ENCODE assay signal across 10 mouse cellular contexts in genomic region chr1:132759390-132759789, GRCm38 (mm10). TPM values are rescaled to one million over a fixed set of nuclear protein-coding genes. Genes with fewer than 3 reads are reported as not detected.
DNase-seq lines count a peak whose midpoint lies in the region; ATAC-seq lines count a peak whose summit lies in the region.
"Had no signal": no experiment of that assay in that cellular context is flagged by ENCODE, and none has a peak within 500 bp of the region (broad histone marks: within the 10 kb centered on the region; RNA-seq: fewer than 3 reads in every experiment).

No protein-coding gene starts in this region.

- WGBS in heart, embryonic 13.5 days = 55% methylated on average over 6 of the region's 6 CpGs
- WGBS in midbrain, embryonic 13.5 days = 68% methylated on average over 6 of the region's 6 CpGs
- WGBS in midbrain, embryonic 11.5 days = 74% methylated on average over 6 of the region's 6 CpGs
- 37% methylated on average over 6 of the region's 6 CpGs for WGBS in hindbrain, embryonic 16.5 days
- WGBS in neural tube, embryonic 14.5 days = 29% methylated on average over 6 of the region's 6 CpGs

- H3K27me3 ChIP-seq in heart, embryonic 13.5 days (replicated peaks) = peaks cover 19% of the 10 kb centered on the region
- H3K27me3 ChIP-seq in midbrain, embryonic 13.5 days = 0 out of 2 replicates have a peak, but pooled peaks cover 5% of the 10 kb centered on the region
- H3K27me3 ChIP-seq in midbrain, embryonic 11.5 days (ENCODE audit: control insufficient read depth, insufficient read depth, low read length) = no peaks in the 10 kb centered on the region
- H3K27me3 ChIP-seq in hindbrain, embryonic 16.5 days (replicated peaks; ENCODE audit: control insufficient read depth, insufficient read depth, low read length) = no peaks in the 10 kb centered on the region
- H3K27me3 ChIP-seq in neural tube, embryonic 14.5 days (ENCODE audit: control insufficient read depth, insufficient read depth, low read length) = no peaks in the 10 kb centered on the region
- H3K27me3 ChIP-seq: liver, embryonic 13.5 days had no signal

- ATAC-seq in heart, embryonic 13.5 days (ENCODE audit: extremely low read depth, insufficient number of reproducible peaks, low FRiP score, low TSS enrichment) = no peak
- peak; percentile 46 for ATAC-seq in midbrain, embryonic 13.5 days
- no peak for ATAC-seq in midbrain, embryonic 11.5 days (ENCODE audit: low FRiP score)
- ATAC-seq in hindbrain, embryonic 16.5 days = peak; percentile 71
- ATAC-seq in neural tube, embryonic 14.5 days (ENCODE audit: low read depth) = peak; percentile 71; the same call in 1 of the 2 replicates

- no peak overlapping the region for H3K9ac ChIP-seq in heart, embryonic 13.5 days
- H3K9ac ChIP-seq in midbrain, embryonic 13.5 days (replicated peaks) = no peak overlapping the region
- H3K9ac ChIP-seq in midbrain, embryonic 11.5 days (ENCODE audit: low read length) = no peak overlapping the region
- H3K9ac ChIP-seq in hindbrain, embryonic 16.5 days (ENCODE audit: low read depth, low read length) = peak overlapping the region; percentile 23; the same call in 1 of the 2 replicates
- H3K9ac ChIP-seq in neural tube, embryonic 14.5 days (replicated peaks; ENCODE audit: low read depth, low read length) = no peak overlapping the region
- H3K9ac ChIP-seq: embryonic facial prominence, embryonic 13.5 days; liver, embryonic 13.5 days had no signal

- H3K4me3 ChIP-seq in heart, embryonic 13.5 days = no peak overlapping the region
- no peak overlapping the region for H3K4me3 ChIP-seq in midbrain, embryonic 13.5 days (replicated peaks)
- H3K4me3 ChIP-seq in midbrain, embryonic 11.5 days (ENCODE audit: low read depth, low read length) = no peak overlapping the region
- H3K4me3 ChIP-seq in hindbrain, embryonic 16.5 days (ENCODE audit: low read length) = no peak overlapping the region
- H3K4me3 ChIP-seq in neural tube, embryonic 14.5 days (ENCODE audit: low read depth, low read length) = no peak overlapping the region
- H3K4me3 ChIP-seq: liver, embryonic 13.5 days; megakaryocyte, embryonic 14.5 days had no signal

- H3K4me1 ChIP-seq in heart, embryonic 13.5 days = peaks cover 5% of the 10 kb centered on the region; the same call in 1 of the 2 replicates
- peaks cover 12% of the 10 kb centered on the region for H3K4me1 ChIP-seq in midbrain, embryonic 13.5 days (replicated peaks)
- H3K4me1 ChIP-seq in midbrain, embryonic 11.5 days (ENCODE audit: control insufficient read depth, insufficient read depth, low read length) = no peaks in the 10 kb centered on the region
- peaks cover 6% of the 10 kb centered on the region for H3K4me1 ChIP-seq in hindbrain, embryonic 16.5 days (ENCODE audit: control insufficient read depth, insufficient read depth, low read depth, low read length)
- H3K4me1 ChIP-seq in neural tube, embryonic 14.5 days (ENCODE audit: control insufficient read depth, insufficient read depth, low read length) = peaks cover 7% of the 10 kb centered on the region; the same call in 1 of the 2 replicates
- H3K4me1 ChIP-seq: liver, embryonic 13.5 days had no signal

- H3K4me2 ChIP-seq in heart, embryonic 13.5 days = peak overlapping the region; percentile 72
- no peak overlapping the region for H3K4me2 ChIP-seq in midbrain, embryonic 13.5 days (replicated peaks)
- no peak overlapping the region for H3K4me2 ChIP-seq in midbrain, embryonic 11.5 days
- H3K4me2 ChIP-seq in hindbrain, embryonic 16.5 days (ENCODE audit: low read length) = peak overlapping the region; percentile 54
- H3K4me2 ChIP-seq in neural tube, embryonic 14.5 days (ENCODE audit: low read depth, low read length) = peak overlapping the region; percentile 55; the same call in 1 of the 2 replicates

- H3K9me3 ChIP-seq in heart, embryonic 13.5 days = no peaks in the 10 kb centered on the region
- H3K9me3 ChIP-seq in midbrain, embryonic 13.5 days = no peaks in the 10 kb centered on the region
- H3K9me3 ChIP-seq in midbrain, embryonic 11.5 days (ENCODE audit: control insufficient read depth, low read length) = no peaks in the 10 kb centered on the region
- no peaks in the 10 kb centered on the region for H3K9me3 ChIP-seq in hindbrain, embryonic 16.5 days (ENCODE audit: control insufficient read depth, low read length)
- no peaks in the 10 kb centered on the region for H3K9me3 ChIP-seq in neural tube, embryonic 14.5 days (ENCODE audit: control insufficient read depth, low read length)
- H3K9me3 ChIP-seq: embryonic facial prominence, embryonic 13.5 days; liver, embryonic 13.5 days had no signal

- intact Hi-C loops in heart, postnatal 14 days (cut with DNase I) = loop anchor here (1.0 kb wide), 1 partner anchor 223 kb away; no protein-coding TSS in a partner anchor

- no peak for DNase-seq in heart, postnatal 14 days
- DNase-seq in midbrain, embryonic 11.5 days (ENCODE audit: low spot score, missing footprints) = no peak
- no peak for DNase-seq in urinary bladder, adult 18-20 months (ENCODE audit: low spot score in 2 of 2)
- DNase-seq: liver, embryonic 13.5 days had no signal

- H3K36me3 ChIP-seq in heart, embryonic 13.5 days = no peaks in the 10 kb centered on the region
- H3K36me3 ChIP-seq in midbrain, embryonic 13.5 days = no peaks in the 10 kb centered on the region
- no peaks in the 10 kb centered on the region for H3K36me3 ChIP-seq in midbrain, embryonic 11.5 days (ENCODE audit: control insufficient read depth, insufficient read depth, low read length)
- no peaks in the 10 kb centered on the region for H3K36me3 ChIP-seq in hindbrain, embryonic 16.5 days (ENCODE audit: control insufficient read depth, insufficient read depth, low read length)
- no peaks in the 10 kb centered on the region for H3K36me3 ChIP-seq in neural tube, embryonic 14.5 days (ENCODE audit: control insufficient read depth, insufficient read depth, low read length)
- H3K36me3 ChIP-seq: embryonic facial prominence, embryonic 13.5 days; liver, embryonic 13.5 days had no signal

- H3K27ac ChIP-seq in heart, embryonic 13.5 days (replicated peaks) = no peak overlapping the region
- H3K27ac ChIP-seq in midbrain, embryonic 13.5 days = no peak overlapping the region; the same call in 1 of the 2 replicates
- no peak overlapping the region for H3K27ac ChIP-seq in midbrain, embryonic 11.5 days (ENCODE audit: low read depth, low read length)
- peak overlapping the region; percentile 13; the same call in 1 of the 2 replicates for H3K27ac ChIP-seq in hindbrain, embryonic 16.5 days (ENCODE audit: low read depth, low read length)
- peak overlapping the region; percentile 16; the same call in 1 of the 2 replicates for H3K27ac ChIP-seq in neural tube, embryonic 14.5 days (ENCODE audit: low read depth, low read length)
- H3K27ac ChIP-seq: embryonic facial prominence, embryonic 13.5 days; liver, embryonic 13.5 days had no signal

RNA-seq across cellular contexts. Expression of gene Nfasc, which starts 17.8 kb away (rescaled TPM):
- 0.29 and 0.79 TPM in 2 replicates for polyA plus RNA-seq in heart, embryonic 13.5 days (2015; fragmentation: Nextera tagmentation; extraction: Ambion mirVana)
- total RNA-seq in heart, postnatal 14 days (2021) = under 1 TPM; 0.41 to 0.53 TPM
- 39.2 and 50.3 TPM in 2 replicates for polyA plus RNA-seq in midbrain, embryonic 13.5 days (2015; fragmentation: Nextera tagmentation; extraction: Ambion mirVana)
- 16.4 and 19.2 TPM in 2 replicates for polyA plus RNA-seq in midbrain, embryonic 11.5 days (2014; fragmentation: Nextera tagmentation; extraction: Ambion mirVana)
- 36.1 and 40.0 TPM in 2 replicates for polyA plus RNA-seq in hindbrain, embryonic 16.5 days (2015; fragmentation: Nextera tagmentation; extraction: Ambion mirVana)
- polyA plus RNA-seq in neural tube, embryonic 14.5 days (2014; fragmentation: Nextera tagmentation; extraction: Ambion mirVana) = 40.1 and 44.8 TPM in 2 replicates

Comparison
In these comparisons a context has a peak if more than half of its experiments do, and no peak if none do; other contexts are left out.
1. ATAC-seq: peak in midbrain, embryonic 13.5 days (single experiment), hindbrain, embryonic 16.5 days (single experiment) and neural tube, embryonic 14.5 days (single experiment); none in heart, embryonic 13.5 days (single experiment) and midbrain, embryonic 11.5 days (single experiment).
2. H3K27ac ChIP-seq: peak in hindbrain, embryonic 16.5 days (single experiment) and neural tube, embryonic 14.5 days (single experiment); none in heart, embryonic 13.5 days (single experiment), midbrain, embryonic 13.5 days (single experiment) and midbrain, embryonic 11.5 days (single experiment).
3. H3K4me2 ChIP-seq: peak in heart, embryonic 13.5 days (single experiment), hindbrain, embryonic 16.5 days (single experiment) and neural tube, embryonic 14.5 days (single experiment); none in midbrain, embryonic 13.5 days (single experiment) and midbrain, embryonic 11.5 days (single experiment).